Mouse (Mus musculus) liver, embryonic 14 days (tissue): ENCODE results near the gene Gm28305. TPM values are rescaled to one million over a fixed set of nuclear protein-coding genes. Genes with fewer than 3 reads are reported as not detected.

Experiments used
- polyA plus RNA-seq: library from polyadenylated mRNA; depleted of rRNA; stranded (reverse); fragments of >200 nt; gene quantifications from 2 replicates; pipeline ENCODE4 v1.2.3, GENCODE M21; 2012; rRNA removed

Gm28305 gene
- not detected in 2 replicates for polyA plus RNA-seq

GRCm38 (mm10) chr9:104040362-104040761, at the start of gene Gm28305:
Gene Gm28305, plus strand, starts transcription at chr9:104040662.

GRCm38 (mm10) chr9:104001921-104002859, 38.3 kb upstream of the Gm28305 start, which contains the start of gene Nphp3:
Gene Nphp3, plus strand, starts transcription at chr9:104002544.

GRCm38 (mm10) chr9:104062430-104063243, 22.2 kb downstream of the Gm28305 start, which contains the start of gene Uba5:
Gene Uba5, minus strand, starts transcription at chr9:104063134.

GRCm38 (mm10) chr9:104063244-104063961, 22.9 kb downstream of the Gm28305 start, which contains the start of gene Acad11:
Gene Acad11, plus strand, starts transcription at chr9:104063377.

Other genes starting within 250 kb of the Gm28305 start
- gene Nphp3, start 38.1 kb upstream of the Gm28305 start, polyA plus RNA-seq: 1.8 and 2.3 TPM in 2 replicates
- gene Uba5, start 22.5 kb downstream of the Gm28305 start, polyA plus RNA-seq: 15.1 and 16.4 TPM in 2 replicates
- gene Acad11, start 22.7 kb downstream of the Gm28305 start, polyA plus RNA-seq: 12.6 and 14.8 TPM in 2 replicates
- 0.12 and 0.24 TPM in 2 replicates for gene Ackr4, start 86.3 kb downstream of the Gm28305 start, polyA plus RNA-seq
- 11.1 and 16.3 TPM in 2 replicates for gene Dnajc13, start 222.3 kb downstream of the Gm28305 start, polyA plus RNA-seq